Mouse (Mus musculus) C2C12 (cell line): ENCODE results near the gene Hmgcs1.

ENCODE experiments used
- CEBPB ChIP-seq: IDR thresholded peaks from one replicate; pipeline ENCODE4 v1.6.1; 2011; ENCODE audit warnings: low read depth, mild to moderate bottlenecking, control low read depth, moderate library complexity
- CTCF ChIP-seq: IDR thresholded peaks from one replicate; pipeline ENCODE4 v1.5.1; 2011; ENCODE audit not compliant: control insufficient read depth, insufficient read depth, insufficient read length
- MAX ChIP-seq: IDR thresholded peaks from one replicate; pipeline ENCODE4 v1.6.1; 2011; ENCODE audit warnings: mild to moderate bottlenecking, control low read depth
- MYOD1 ChIP-seq: IDR thresholded peaks from one replicate; pipeline ENCODE4 v1.6.1; 2011; ENCODE audit warnings: low read depth; ENCODE audit not compliant: control insufficient read depth, insufficient read length
- MYOG ChIP-seq: IDR thresholded peaks from one replicate; pipeline ENCODE4 v1.6.1; 2011; ENCODE audit not compliant: control insufficient read depth, insufficient read length; ENCODE audit errors: extremely low read depth
- USF1 ChIP-seq: IDR thresholded peaks from one replicate; pipeline ENCODE4 v1.6.1; 2011; ENCODE audit warnings: low read depth, mild to moderate bottlenecking, control low read depth, moderate library complexity

GRCm38 (mm10) chr13:119729406-119729805, 39.2 kb downstream of the Hmgcs1 start:
- TF ChIP-seq CTCF, result no peak
- no peak for TF ChIP-seq MAX
- no peak for TF ChIP-seq MYOD1
- TF ChIP-seq USF1, result no peak
- TF ChIP-seq CEBPB, result no peak
- no peak for TF ChIP-seq MYOG
